Mouse (Mus musculus): ENCODE measurements around the gene P3h3.
"Not testable (repeated sequence)": the region's sequence is repeated elsewhere in the genome, so short reads cannot be mapped to it uniquely, and the experiment has no call there.

Gene P3h3

GRCm38 (mm10) chr6:124809052-124809774, 48.3 kb downstream of the P3h3 start:
- DNase-seq (ENCODE audit: low read depth, low spot score), result peak; percentile 67

- DNase-seq (ENCODE audit: low read depth, low spot score), result peak; percentile 52
Observed at GRCm38 (mm10) chr6:124808358-124809012, 49.1 kb downstream of the P3h3 start, which contains the start of gene Spsb2. TSS of gene Spsb2 (plus strand) at chr6:124808661.

GRCm38 (mm10) chr6:124807986-124808357, 49.6 kb downstream of the P3h3 start:
- no peak for DNase-seq (ENCODE audit: low read depth, low spot score)

GRCm38 (mm10) chr6:124807366-124807765, 50.2 kb downstream of the P3h3 start:
- DNase-seq (ENCODE audit: low read depth, low spot score), result no peak

GRCm38 (mm10) chr6:124806446-124807140, 51.0 kb downstream of the P3h3 start:
- DNase-seq (ENCODE audit: low read depth, low spot score), result no peak

GRCm38 (mm10) chr6:124805341-124806321, 51.9 kb downstream of the P3h3 start:
- peak; percentile 87 for DNase-seq (ENCODE audit: low read depth, low spot score)

GRCm38 (mm10) chr6:124804341-124804740, 53.2 kb downstream of the P3h3 start:
- no peak for DNase-seq (ENCODE audit: low read depth, low spot score)

GRCm38 (mm10) chr6:124803691-124804090, 53.9 kb downstream of the P3h3 start:
- DNase-seq (ENCODE audit: low read depth, low spot score), result not testable (repeated sequence)

GRCm38 (mm10) chr6:124803061-124803460, 54.5 kb downstream of the P3h3 start:
- DNase-seq (ENCODE audit: low read depth, low spot score), result no peak

- not testable (repeated sequence) for DNase-seq (ENCODE audit: low read depth, low spot score)
Observed at GRCm38 (mm10) chr6:124802400-124802799, 55.2 kb downstream of the P3h3 start.

- DNase-seq (ENCODE audit: low read depth, low spot score), result no peak
Observed at GRCm38 (mm10) chr6:124796200-124796599, 61.4 kb downstream of the P3h3 start.

- no peak for DNase-seq (ENCODE audit: low read depth, low spot score)
Observed at GRCm38 (mm10) chr6:124795781-124796180, 61.8 kb downstream of the P3h3 start.

- DNase-seq (ENCODE audit: low read depth, low spot score), result no peak
Observed at GRCm38 (mm10) chr6:124791911-124792310, 65.6 kb downstream of the P3h3 start.

Data from CD4-positive helper T cell, adult 2 months (primary cell).